Mouse (Mus musculus) cerebellum, postnatal 4 days (tissue): Measurements from ENCODE around the gene Megf9.

Source experiments
- DNase-seq, 2 experiments: peaks; one replicate each; pipeline ENCODE4 v3.0.0; 2022; ENCODE audit warnings: low spot score in 2 of 2, mixed read lengths in 1 of 2

The Megf9 gene

DNA sequence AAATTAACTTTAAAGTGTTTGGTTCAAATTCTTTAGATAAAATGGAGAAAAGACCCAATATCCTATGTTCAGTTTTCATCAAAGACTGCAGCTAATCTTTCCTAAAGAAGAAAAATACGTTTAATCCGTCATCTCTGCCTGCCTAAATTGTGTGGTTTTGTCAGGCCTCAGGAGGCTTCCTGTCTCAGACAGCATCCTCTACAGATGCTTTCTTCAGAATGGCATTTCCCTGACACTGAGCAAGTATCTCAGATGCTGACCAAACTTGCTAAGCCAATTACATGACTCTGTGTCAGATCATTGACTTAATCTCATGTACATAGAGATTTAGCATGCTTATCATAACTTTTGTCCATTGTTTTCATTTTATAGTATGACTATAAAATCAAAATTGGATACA lies 11.4 kb downstream of the Megf9 start:
- no peak for DNase-seq

DNA sequence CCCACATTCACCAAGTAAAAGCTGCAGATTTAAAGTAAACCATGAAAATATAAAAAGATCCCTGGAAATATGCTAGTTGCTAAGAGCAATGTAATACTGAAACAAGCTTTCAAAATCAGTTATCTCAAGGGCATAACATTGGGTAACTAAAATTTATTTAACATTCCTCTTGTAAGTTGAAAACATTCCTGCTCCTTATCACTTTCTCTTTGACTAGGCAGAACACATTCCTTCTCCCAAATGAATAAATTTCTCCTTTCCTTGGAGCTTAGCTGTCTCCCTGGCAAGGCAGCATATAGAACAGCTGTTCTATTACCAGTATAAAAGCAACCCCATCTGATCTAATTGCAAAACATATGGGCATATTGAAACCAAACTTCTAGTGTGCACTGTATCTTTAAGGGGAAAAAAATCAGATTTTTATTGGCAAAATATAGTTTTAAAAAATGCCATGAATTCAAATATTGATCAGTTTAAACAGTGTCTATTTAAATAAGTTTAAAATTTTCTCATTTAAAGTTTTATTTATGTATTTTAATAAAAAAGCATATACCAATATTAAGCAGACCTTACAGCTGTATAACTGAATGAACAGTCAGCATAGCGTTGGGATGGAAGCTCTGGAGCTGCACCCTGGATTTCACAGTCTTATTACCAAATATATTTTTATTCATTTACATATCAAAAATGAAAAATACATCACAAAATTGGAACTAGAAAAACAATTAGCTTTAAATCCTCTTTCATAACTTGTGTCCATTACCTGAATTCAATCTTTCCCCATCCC lies 13.1 kb downstream of the Megf9 start:
- no peak for DNase-seq

DNA sequence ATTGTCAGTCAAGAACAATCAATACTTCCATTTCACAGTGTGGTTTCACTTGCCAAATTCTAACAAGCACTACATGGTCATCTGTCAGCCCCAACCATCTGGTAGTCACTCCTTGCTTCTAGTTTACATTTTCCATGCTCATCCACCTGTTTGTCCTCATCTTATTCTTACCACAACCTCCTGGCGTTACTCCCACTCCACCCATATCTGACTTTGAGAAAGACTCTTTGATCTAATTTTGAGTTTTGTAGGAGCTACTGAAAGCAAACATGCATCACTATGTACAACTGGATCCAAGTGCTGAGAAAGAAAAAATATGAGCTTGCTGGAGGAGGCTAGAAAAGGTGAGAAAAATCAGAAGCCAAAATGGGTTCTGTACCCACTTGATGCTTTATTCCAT lies 17.1 kb downstream of the Megf9 start:
- no peak for DNase-seq

DNA sequence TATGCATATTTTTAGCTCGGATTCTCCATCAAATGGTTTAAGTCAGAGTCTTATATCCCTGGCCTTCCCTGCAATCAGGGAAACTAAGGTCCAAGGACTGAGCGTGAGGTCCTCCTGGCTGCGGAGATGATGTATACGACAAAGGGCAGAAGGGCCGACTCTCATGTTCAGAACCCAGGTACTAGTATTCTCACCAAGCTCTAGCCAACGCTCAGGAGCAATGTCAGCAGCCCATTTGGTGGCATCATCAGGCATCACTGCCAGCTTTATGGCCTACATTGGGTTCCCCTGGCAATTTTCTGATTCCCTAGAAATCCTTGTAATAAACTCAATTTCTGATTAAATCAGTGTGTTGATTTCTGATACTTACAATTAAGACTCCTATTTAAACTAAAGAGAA lies 18.5 kb downstream of the Megf9 start:
- no peak for DNase-seq

DNA sequence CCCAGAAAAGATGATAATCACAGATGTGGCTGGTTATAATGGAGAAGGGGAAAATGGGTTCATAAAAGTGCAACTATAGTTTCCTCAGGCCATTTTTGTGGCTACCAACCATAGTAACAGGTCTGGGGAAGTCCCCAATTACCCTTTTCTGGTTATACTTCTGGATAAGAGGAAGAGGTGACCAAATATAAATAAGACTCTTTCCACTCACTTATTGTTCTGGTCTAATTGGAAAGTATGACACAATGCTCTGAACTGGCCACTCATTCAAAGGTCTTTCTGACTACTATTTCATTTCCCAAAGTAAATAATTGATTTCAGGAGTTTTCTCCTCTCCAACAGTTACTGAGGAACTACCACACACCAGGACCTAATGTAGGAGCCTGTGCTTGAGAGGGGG lies 19.3 kb downstream of the Megf9 start:
- DNase-seq, result no peak

DNA sequence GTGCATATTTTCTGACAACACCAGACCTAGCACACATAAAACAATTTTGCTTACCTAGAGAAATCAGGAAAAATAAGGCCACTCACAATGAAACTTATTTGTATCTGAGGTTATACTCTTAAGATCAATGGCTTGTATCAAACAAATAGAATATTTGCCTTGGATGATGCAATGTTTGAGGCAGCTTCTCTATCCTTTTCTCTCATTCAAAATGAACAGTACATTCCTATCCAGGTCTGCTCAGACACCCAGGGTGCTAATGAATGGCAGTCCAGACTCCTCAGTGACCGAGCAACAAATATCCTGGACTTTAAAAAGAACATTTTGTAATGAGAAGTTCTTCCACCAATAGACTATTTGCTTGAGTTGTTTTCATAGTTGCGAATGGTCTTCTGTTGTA lies 24.8 kb downstream of the Megf9 start:
- no peak for DNase-seq

DNA sequence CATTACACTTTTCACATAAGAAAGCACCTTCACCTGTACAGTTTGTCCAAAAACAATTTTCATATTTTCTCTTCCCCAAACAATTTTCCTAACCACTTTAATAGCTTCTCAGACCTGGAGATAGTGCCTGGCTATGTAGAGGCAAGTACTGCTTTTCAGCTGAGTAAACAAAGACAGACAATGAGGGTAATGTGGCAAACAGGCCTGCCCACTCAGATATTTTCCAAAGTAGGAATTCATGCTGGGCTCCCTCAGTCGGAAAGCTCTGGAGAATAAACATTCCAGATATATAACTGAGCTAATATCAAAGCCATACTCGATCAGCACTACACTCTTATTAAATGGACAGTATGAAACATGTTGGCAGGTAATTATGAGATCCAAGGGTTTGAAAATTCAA lies 25.2 kb downstream of the Megf9 start:
- no peak for DNase-seq

DNA sequence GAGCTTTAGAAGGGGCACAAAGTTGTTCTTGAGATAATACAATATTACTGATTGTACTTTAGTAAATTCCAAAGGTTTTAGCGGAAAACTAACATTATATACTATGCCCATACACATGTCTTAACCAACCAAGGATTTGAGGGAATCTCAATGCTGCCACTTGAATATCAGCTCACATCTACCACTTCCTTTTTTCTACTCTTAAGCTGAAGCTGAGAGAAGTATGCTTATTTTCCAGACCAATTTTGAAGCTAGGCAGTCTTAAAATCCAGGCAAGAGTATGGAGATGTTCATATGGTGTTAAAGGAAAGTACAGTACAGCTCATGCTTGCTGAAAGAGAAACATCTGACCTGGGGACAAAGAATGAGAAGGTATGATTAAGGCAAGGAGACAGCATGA lies 26.6 kb downstream of the Megf9 start:
- DNase-seq, result no peak

DNA sequence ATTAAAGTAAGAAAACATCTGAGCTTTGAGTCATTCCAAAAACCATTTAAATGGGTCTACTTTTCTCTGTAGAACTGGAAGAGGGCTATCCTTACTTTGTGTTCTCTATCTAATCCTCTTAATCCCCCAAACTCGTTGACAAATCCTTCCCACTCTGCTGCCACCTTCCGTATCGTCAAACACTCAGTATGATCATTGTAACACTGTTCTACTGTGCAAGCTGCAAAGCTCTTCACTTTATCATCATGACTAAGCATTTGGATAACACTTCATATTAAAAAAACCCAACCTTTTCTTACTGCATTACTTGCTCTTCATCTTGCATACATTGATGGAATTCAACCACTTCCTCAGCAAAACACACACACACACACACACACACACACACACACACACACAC lies 28.8 kb downstream of the Megf9 start:
- no peak for DNase-seq

DNA sequence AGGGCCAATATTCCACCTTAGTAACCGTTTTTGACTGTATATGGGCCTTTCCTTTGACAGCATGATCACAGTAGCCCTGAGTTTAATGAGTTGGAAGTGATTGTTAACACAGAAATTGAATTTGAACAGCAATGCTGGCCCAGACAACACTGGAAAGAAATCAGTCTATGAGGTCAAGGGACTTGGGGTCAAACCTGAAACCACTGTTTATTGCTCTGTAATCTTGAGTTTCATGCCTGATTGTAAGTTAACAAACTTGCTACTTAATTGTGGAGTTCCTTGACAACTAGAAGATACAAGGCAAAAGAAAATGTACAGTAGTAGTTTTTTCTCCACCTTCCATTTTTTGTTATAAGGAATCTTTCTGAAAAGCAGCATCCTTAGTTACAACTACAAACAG lies 31.0 kb downstream of the Megf9 start:
- DNase-seq, result no peak

DNA sequence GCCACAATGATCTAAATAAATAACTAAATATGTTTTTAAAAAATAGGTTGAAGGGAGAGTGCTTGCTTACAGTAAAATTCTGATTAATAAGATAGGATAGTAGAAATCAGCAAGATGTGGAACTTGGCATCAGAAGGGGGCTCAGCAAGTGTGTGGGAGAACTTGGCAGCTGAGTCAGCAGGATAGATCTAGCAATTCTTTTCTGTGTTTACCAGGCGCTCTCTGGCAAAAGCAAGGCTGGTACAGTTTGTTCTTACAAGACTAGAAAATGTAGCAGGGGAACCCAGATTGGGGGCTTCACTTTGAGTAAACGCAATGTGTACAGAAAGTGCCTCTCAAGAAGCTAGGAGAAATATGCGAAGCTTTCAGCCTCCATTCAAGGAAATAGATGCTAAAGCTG lies 35.5 kb downstream of the Megf9 start:
- DNase-seq, result no peak

DNA sequence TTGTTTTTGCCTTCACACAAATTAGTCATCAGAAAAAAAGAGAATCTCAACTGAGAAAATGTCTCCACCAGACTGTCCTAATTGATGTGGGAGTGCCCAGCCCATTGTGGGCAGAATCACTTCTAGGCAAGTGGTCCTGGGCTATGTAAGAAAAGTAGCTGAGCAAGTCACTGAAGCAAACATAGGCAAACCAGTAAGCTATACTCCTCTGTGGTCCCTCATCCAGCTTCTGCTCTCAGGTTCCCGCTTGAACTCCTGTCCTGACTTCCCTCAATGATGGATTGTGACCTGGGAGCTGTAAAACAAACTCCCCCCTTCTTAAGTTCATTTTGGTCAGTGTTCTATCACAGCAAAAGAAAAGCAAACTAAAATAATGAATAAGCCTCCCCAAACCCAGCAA lies 37.8 kb downstream of the Megf9 start:
- no peak for DNase-seq

DNA sequence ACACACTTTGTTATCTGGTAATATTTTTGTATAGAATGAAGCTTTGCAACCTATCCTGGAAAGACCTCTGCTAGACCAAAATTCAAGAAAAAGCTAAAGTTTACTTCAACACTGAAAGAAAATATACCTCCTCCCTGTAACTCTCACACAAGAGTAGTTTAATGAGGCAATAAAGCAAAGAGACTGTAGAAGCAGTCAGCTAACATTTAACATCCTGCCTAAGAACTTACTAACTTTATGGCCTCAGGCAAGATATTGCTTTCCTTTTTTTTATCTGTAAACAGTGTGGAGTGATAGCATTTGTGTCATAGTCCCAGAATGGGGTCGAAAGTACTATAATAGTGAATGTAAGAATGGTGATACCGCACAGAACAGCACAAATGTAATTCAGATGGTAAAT lies 45.0 kb downstream of the Megf9 start:
- DNase-seq, result no peak

DNA sequence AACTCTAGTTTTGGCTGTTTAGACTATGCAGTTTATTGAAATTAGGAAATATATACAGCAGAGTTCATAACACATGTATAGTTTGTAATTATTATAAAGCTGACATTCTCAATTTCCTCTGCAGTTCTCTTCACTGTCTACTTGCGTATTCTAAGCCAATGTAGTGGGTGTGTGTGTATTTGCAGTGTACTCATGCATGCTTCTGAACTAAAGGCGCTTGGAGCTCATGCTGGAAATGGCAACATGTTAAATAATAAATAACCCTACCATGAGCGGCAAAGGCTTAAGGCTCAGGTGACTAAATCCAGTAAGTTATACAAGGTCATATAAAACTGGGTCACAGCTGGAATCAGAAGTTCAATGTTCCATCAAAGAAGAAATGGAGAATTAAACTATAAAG lies 46.4 kb downstream of the Megf9 start:
- DNase-seq, result no peak

DNA sequence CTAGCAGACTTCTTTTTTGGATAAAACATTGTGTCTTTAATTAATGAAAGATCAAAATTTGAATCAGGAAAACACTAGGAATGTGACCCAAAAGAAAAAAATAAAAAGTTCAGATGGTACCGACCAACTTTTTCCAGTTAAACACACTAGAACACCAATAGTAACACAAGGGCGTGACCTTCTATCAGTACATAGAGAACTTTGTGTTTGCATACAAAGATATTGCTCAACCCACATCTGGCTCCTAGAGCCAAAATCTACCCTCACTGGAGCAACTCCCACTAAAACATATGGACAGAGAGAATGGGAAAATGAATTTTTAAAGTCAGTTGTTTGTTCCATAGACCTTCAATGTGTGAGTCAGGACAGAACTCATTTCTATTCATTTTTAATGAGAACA lies 50.7 kb downstream of the Megf9 start:
- DNase-seq, result no peak

DNA sequence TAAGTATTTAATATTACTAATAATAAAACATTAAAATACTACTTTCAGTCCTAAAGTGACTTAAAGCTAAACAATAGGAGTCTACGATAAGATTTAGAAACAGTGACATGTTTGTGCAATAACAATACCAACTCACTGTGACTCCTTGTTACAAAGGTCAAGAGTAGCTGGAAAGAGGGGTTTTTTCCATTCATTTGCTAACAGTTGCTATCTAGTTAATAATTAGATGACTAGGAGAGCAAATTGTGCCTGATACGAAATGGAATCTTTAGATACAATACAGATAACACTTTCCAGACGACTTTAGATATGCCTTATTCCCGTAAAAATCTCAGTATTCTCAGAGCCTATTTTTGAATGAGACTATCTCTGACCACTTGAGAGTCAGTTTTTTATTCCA lies 52.9 kb downstream of the Megf9 start:
- no peak for DNase-seq

DNA sequence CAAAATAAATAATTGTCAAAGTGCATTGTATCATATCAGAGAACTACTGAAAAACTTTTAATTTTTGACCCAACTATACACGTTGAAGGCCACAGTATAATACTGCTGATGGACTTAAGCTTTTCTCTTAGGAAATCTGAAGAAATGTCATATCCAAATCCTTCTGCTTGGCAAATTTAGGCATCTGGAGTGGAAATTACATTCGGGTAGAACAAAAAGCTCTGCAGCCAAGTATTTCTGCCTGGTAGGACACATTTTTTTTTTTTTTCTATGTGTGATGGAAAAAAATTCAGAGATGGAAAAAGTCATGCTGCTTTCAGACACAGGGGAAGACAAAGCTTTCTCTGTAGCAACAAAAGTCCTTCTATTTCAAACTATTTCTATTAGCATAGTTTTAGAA lies 63.4 kb downstream of the Megf9 start:
- DNase-seq, result no peak

DNA sequence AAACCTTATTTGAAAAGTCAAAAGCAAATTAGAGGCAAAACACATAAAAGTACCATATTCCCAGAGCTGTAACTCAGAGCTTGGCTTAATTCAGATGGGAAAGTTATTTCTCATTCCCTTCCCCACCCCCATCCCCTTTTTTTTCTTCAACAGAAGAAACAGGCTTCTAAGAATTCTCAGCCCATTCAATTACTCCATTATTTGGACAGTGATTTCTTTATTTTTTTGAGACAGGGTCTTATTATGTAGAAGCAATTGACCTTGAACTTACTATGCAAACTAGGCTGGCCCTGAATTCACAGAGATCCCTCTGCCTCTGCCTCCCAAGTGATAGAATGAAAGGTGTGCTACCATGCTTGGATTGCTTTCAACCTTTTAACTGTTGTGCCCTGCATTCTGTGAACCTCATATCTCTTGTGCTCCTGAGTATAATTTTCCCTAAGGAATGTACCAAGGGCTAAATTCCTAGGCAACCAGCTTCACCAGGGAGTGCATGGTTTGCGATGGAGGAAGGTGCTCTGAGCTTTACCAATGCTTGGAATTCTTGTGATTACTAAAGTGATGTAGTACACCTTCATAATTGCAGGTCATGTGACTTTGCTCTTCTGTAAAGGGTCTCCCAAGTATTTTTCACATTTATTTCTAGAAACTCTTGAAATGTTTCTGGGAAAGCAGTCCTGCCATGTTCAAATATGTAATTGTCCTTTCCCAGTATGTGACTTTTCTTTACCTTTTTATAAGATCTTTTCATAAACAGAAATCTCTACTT lies 68.7 kb downstream of the Megf9 start:
- DNase-seq, result no peak

DNA sequence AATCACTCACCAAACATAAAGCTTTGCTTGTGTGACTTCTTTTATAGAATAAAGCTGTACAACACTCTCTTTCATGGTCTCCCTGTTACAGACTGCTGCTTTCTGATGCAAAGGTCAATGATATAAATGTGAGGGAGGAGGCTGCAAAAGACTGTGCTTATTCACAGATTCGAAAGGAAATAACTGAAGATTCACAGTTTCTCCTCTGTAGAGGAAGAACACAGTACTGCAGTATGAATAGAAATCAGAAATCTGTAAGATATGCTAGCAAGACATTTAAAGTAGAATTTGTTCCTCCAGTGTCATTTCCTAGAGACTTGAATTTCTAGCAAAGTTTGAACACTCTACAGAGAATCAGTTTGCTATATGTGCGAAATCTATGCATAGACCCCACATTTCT lies 71.5 kb downstream of the Megf9 start:
- no peak for DNase-seq

DNA sequence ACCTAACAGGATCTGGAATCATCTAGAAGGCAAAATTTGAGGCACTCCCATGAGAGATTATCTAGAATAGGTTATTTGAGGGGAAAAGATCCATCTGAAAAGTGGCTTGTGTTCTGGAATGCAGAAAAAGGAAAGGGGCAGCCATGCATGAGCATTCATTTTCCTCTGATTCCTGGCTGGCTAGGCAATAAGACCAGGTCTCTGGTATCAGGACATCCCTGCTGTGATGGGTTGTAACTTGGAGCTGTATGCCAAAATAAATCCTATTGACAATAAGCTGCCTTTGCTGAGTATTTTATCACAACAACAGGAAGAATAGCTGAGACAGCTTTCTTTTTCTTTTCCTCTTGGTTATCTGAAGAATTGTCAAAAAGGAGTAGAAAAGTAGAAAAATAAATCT lies 73.4 kb downstream of the Megf9 start:
- DNase-seq, result no peak

DNA sequence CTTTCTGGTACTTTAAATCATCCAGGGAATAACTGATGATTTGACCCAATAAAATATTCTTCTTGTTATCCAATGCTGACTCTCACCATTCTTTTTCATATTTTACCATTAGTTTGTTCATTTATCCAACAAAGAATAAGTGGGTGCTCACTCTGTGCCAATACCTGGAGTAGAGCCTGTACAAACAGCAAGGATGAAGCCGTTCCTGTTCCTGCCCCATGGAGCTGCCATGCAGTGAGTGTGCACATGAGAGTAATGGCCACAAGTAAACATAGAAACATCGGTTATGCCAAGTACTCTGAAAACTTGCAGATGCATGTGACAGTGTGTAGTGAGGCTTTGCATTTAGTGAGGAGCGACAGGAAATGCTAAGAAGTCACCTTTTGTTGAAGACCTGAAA lies 82.6 kb downstream of the Megf9 start:
- DNase-seq, result no peak

DNA sequence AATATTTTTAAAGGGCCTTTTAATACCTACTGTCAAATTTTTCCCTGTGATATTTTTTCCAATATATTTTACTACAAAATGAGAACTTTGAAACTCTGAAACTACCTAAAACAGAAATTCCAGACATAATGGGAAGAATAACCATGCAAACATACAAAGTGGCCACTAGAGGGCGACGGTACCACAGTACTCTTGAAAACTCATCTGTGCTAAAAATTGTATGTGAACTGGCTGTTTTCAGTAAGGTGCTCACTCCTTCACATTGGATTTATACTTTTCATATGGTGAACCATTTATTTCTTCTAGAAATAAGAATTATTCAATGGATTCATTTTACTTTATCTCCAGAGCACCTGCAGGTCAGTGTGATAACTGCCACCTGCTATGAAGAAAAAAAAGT lies 83.0 kb downstream of the Megf9 start:
- DNase-seq, result peak in 1 of 2 experiments; percentile 30

DNA sequence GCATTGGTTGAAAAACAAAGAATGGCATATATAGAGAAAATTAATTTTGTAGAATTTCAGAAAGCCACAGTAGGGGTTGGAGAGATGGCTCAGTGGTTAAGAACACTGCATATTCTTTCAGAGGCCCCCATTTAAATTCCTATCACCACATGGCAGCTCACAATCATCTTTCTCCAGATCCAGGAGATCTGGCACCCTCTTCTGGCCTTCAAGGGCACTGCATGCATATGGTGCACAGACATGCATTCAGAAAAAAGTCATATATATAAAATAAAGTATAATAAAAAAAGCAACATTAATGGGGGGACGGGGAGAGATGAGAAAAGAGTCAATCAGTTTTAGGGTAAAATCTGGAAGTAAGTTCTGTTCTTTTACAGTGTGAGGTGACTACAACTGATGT lies 85.1 kb downstream of the Megf9 start:
- no peak for DNase-seq

DNA sequence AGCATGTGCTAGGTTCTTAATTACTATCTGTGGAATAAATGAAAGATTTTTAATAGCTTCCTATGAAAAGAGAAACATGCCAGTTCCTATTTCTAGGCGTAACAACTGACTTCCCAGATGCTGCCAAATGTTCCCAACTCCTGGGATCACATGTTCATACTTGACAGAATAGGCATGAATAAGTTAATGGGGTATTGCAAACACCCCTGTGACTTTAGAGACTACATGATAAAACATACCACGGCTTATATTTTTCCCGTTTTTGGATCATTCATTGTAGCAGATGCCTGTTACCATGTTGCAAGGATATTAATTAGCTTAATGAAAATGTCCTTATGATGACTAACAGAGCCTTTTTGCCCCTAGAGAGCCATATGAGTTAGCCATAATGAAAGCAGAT lies 88.0 kb downstream of the Megf9 start:
- no peak for DNase-seq
